Mouse (Mus musculus) liver (tissue): ENCODE measurements around the gene Tbca.

ENCODE experiments used
- DNase-seq: peaks from one replicate; pipeline ENCODE4 v3.0.0-alpha.2; 2020; ENCODE audit warnings: mixed read lengths

Tbca gene

DNA sequence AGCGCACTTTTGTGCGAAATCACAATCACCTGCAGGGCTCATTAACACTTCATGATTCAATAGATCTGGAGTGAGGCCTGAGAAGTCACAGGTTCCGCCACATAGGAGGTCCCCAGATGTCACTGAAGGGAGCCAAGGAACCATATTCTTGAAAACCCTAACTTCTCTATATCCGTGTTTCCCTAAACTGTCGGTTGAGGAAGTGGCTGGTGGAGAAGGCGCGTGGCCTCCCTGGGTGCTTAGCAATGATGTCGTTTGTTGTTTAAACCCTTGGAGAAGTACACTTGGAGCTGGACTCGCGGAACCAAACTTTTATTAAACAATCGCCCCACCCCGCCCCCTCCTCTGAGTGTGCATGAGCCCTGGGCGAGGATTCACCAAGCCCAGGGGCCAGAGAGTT, 60.6 kb downstream of the Tbca start:
- no peak for DNase-seq

DNA sequence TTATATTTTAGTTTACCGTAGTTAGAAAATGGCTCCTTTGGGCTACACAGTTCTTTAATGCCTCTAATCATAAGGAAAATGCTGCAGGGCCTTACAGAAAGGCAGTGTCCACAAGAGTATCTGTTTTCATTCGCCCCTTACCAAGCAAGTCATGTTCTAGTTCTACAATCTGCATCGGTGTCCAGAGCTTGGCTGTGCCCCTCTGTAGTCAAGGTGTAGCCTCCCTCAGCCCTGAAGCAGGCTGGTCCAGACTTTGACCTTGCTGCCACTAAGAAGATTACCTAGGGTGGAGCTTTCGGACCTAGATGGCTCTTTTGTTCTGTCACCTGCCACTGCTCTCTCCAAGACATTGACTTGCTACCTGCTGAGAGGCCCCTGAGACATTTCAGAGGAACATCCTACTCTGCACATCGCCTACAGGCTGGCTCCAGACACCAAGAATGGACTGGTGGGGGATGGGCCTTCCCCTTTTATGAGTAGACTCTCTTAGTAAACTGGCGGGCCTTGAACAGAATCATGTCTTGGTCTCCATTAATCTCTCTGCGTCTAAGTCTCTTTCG, 69.4 kb downstream of the Tbca start:
- no peak for DNase-seq

DNA sequence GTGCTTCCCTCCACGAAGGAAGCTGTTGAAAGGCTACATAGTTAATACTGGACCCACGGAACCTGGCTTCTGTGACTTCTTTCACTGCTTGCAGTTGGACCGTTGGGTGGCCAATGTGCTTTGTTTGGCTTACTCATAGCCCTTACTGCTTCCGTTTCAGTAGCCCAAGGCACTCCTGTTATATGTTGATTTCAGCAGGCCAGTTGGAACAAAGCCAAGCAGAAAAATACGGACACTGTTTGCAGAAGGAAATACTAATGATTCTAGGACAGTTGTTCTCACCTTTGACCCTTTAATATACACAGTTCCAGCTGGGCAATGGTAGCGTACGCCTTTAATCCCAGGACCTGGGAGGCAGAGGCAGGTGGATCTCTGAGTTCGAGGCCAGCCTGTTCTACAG, 70.5 kb downstream of the Tbca start:
- no peak for DNase-seq

DNA sequence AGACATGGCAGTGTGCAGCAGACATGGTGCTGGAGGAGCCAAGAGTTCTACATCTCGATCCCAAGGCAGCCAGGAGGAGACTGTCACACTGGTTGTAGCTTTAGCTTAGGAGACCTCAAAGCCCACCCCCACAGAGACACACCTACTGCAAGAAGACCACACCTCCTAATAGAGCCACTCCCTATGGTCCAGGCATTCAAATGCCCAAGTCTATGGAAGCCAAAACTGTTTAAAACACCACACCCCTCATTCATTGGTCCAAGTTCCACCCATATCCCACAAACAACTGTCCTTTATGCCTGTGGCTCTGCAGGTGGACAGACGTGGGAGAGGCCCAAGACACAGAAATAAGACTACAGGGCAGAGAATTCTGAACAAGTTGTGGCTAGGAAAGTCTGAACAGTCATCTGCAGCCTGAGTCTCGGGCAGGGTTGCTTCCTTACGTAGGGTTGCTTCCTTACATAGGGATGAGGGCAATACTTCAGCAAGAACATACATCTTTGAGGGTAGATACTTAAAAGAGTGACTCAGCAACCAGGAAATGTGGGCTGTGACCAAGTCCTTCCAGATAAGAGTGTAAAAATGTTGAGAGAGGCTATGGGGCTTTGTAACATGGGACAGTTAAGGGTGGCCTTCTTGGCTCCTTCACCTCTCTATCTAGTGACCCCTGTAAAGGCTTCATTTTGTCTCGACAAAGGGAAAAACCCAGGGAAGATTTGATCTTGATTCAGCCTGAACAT, 74.0 kb downstream of the Tbca start:
- DNase-seq: no peak

DNA sequence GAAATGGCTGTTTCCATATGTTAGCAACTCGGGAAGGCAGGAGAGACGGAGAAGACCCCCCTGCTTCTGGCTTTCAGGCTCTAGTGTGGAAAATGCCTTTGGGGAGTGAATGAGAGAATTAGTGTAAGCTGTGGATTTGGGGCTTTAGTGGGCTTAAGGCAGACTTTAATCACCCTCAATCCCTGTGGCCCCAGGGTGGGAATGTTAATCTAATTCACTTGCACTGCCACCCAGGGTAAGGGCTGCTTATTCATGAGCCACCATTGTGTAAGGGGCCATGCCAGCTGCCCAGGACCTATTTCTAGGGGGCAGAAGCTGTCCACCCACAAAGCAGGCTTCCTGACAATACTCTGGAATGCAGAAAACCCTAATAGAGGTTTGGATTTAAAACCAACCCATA, 78.2 kb downstream of the Tbca start:
- no peak for DNase-seq

DNA sequence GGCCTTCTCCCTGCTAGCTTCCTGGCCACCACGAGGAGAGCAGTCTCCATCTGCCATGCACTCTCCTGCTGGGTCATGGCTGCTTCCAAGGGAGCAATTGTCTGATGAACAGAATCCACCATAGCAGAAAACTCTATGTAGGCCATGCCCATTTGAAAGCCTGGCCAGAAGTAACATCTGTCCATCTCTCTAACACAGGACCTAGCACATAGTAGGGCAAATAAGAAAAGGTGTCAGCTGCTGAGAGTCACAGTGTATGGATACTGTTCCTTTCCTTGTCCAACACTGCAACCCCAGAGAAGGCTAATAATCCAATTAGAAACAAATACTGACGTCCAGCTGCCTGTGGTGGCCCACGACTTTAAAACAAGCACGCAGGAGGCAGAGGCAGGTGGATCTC, 79.1 kb downstream of the Tbca start:
- DNase-seq: no peak

DNA sequence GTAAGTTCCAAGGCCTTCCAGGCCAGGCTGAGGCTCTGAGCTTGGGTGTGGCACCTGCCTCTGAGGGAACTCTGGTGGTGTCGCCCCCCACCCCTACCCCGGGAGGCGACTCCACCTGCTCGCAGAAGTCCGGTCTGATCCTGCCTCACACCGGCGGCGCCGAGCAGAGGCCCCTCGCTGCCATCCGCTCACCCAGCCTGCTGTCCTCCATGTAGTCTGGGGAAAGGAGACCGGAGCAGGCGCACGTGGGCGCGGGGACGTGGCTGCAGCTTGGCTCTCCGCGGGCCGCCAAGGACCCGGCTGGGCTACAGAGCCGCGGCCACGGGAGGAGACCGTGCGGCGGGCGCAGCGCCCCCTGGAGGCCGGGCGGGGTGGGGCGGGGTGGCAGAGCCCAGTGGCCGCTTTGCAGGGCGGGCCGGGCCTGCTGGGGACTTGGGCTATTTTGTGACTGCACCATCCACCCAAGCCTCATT, 79.8 kb downstream of the Tbca start:
- DNase-seq: peak; percentile 62

DNA sequence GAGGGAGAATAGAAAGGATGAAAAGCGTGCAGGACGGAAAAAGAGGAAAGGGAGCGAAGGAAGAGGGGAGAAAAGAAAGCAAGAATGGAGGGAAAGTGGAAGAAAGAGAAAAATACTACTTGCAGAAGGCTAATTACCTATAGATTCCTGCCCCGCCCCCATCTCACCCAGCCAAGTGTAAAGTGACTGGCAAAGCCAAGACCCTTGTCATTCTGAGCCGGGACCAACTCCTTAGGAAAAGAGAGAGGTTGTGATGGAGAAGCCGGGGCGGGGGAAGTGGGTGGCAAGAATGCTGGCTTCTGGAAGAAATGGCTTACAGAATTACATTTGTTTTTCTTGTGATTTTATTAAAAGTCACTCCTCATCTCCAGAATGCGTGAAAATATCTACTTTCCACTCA, 80.8 kb downstream of the Tbca start:
- no peak for DNase-seq

DNA sequence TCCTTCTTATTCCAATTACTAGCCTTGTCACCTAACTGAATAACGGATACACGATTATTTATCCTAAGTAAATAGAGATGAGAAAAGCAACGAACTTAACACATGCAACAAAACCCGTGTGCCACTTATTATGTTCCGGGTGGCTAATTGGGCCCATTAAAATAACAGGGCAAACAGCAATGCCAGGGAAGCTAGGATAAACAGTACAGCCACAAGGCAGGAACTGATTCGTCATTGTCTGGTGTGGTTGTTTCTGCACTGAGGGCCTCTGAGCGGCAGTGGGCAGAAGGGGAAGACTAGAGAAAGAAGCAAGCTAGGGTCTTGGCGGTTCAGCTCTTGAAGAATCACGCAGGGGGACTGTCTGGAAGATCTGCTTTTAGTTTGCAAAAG, 81.4 kb downstream of the Tbca start:
- DNase-seq: no peak

DNA sequence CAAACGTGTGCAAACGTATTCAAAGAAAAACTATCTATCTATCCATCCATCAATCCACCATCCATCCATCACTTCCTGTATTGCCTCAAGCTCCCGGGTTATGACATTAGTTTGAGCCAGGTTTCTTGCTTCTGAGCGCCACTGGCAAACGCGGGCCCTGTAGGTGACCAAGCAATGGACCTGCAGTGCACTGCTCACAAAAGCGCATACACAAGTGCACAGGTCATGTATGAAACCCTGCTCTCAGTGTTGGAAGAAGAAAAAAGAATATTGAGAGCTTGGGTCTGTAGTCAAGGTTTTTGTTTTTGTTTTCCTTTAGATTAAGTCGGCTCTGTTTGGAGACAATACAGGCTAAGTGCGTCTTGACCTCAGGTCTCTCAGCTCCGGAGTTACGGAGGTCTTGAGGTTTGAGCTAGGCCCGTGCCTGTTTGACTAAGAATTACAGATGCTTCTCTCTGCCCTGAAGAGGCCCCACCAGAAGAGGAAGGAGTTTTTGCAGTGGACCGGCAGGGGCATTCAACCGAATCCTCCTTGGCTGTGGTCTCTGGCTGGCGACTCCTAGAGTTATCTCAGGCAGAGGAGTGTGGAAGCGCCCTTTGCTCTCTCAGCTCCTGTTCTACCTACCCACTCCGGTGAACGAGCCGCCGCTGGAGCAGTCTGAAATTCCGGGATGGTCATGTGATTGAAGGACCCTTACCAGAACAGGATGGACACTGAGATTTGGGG, 81.9 kb downstream of the Tbca start:
- no peak for DNase-seq

DNA sequence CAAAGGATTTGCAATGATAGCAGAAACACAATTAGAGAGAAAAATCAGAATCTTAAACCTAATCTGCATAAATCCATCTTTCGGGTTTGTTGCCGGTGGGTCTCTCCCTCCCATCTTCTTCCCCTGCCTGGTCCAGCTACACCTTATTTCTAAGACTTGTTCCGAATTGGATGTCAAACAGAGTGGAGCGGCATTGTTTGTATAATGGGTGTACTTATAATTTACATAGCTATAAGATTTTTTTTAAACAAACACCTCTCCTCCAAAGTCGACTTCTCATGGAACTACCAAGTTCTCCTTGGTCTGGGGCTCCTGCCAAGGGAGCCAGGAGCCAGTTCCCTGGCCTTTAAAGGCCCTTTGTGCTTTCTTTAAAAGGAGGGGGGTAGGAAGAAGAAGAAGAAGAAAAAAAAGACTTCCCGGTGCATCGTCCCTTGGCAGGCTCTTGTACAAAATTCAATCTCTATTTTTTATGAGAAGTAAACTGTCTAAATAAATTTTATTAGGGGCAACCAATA, 83.2 kb downstream of the Tbca start:
- no peak for DNase-seq

DNA sequence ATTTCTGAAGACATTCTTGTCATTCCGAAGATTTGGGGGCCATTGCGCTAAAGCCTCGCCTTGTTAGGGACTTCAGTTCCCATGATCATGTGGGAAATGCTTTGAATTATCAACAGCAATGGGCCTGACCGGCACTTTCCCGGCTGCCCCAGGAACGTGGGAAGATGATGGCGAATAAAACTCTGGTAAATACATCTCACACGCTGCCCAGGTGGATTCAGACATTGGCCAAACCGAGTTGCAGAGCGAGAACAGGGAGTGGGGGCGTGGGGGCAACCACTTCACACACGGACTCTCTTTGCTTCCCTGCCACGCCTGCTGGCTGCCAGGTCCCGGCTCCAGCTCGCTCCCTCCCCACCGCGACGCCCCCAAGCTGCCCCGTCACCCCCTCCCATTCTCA, 83.7 kb downstream of the Tbca start:
- DNase-seq: no peak

DNA sequence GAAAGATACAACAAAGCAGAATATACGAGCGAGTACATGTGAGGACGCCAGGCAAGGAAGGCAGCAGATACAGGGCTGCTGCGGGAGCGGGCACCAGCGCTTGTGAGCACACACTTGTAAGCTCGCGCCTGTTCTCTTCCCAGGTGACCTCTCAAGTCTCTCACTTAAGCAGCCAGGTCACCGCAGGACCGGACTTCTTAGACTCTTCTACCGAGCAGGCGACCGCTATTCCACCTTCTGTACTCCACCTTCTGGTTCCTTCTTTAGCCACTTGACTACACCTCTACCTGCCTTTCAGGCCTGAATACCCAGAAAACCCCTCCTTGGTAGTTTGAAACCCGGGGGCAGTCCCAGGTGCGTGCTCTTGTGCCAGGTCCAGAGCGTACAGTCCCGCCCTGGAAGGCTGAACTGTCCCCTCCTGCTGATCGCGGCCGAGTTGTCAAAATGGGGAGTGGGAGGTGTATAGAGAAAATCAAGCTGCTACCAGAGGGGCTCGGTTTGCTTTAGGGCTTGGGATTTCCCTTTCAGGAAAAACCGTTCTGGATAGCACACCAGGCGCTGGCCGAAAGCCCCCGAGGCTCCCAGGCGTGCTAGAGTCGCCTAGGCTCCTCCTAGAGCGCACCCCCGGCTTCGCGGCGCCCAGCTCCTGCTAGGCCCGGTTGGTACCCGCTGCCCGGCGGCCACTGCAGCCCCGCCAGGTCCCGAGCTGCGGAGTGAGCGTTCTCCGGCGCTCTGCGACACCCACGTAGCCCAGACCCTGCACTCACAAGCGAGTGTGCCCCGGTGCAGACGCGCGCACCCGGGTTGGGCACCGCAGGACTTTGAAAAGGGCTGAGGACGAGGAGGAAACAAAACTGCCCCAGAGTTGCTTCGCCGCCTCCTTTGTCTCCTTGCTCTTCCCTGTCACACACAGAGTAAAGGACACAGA, 84.7 kb downstream of the Tbca start:
- DNase-seq: no peak

DNA sequence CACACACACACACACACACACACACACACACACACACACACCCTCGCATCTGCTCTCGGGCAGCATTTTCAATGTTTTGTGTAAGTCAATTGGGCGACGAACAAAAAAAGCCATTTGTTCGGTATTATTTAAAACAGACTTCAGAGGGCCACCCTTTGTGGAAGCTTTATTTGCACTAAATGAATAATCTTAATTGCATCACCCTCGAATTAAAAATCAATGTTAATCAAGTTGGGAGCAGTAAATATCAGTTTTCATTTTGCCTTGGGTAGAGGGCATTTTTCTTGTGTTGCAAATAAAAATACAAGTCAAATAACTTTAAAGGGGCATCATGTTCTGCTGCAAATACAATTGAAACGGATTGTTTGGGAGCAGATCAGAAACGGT, 85.3 kb downstream of the Tbca start:
- no peak for DNase-seq

DNA sequence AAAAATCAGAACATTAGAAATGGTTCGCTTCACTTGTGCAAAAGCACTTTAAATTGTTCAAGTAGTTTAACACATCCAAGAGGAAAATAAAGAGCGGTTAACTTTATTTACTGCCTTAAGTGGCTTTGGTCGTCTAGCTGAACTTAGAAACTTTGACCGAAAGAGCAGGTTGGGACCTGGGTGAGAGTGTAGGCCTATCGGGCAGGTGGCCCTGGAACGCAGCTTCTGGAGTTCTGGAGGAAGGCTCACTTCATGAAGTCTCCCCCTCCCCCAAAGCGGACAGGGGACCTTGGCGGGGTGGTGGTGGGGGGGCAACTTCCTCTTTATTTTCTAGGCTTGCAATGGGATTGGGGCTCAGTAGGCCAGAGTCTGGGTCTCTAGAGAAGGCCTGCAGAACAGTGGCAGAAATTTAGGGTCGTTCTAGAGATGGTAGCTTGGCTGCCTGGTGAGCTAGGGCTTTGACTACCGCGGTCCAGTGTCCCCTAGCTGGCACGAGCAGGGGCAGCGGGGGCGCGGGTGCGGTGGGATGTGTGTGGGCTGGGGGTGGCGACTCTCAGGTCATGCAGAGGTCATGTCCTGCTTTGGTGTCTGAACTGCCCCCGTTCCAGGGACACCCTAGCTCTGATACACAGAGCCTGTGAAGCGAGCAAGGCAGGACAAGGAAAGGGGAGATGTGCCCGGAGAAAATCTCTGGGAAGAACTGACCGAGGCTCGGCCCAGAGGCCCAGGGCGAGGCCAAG, 86.1 kb downstream of the Tbca start:
- DNase-seq: no peak

DNA sequence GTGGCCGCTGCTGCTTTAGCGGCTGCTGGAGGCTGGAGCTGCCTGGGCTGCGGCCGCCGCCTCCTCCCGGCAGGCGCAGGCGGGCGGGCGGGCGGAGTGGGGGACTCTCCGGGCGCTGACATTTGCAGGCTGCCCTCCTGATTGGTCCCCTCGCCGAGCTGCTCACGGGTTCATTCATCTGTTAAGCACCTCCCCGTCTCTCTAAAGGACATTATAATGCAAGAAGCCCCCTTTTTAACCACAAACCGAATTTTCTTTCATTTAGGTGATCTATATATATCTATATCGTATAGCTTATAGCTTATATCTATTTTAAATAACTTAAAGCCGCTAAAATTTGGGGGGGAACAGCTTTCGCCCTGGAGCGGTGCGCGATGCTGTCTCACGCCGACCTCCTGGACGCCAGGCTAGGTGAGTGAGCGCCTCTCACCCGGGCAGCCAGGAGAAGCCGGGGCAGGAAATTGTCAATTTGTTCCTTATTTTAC, 86.7 kb downstream of the Tbca start, which contains the start of gene Otp:
TSS of gene Otp (plus strand) at position 207 of the 485 bp plus-strand sequence.
- DNase-seq: no peak

DNA sequence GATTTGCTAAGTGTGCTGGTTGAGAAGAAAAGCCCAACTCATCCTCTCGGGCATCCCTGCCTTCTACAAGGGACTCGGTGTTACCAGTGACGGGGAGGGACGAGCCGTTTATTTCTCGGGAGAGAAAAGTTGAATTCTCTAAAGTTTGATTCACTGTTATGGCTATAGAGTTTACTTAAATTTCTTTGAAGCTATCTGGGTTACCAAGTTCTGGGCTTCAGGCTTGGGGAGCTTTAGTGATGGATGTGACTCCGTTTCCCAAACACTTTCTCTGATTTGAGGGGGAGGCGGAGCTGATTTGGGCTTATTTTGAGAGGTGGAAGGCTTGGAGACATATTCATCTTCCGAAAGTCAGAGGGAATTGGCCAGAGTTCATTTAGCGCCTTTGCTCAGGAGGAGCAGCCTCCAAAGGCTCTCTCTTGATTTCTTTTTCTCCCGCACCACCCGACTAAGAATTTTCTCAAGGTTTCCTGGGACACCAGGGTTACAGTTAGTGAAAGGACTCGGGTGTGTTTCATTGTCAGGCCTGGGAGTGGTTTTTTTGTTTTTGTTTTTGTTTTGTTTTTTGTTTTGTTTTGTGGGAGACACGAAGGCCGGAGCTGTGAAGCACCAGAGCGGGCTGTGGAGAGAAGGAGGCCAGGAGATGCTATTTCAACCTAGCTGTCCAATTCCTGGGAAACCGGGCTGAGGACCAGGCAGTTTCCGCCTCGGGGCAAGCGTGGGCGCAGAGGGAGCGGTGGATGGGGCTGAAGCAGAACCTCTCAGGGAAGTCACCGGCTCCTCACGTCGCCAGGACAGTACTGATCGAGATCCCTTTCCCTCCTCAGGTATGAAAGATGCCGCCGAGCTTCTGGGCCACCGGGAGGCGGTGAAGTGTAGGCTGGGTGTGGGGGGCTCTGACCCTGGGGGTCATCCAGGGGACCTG, 87.8 kb downstream of the Tbca start:
- DNase-seq: no peak

DNA sequence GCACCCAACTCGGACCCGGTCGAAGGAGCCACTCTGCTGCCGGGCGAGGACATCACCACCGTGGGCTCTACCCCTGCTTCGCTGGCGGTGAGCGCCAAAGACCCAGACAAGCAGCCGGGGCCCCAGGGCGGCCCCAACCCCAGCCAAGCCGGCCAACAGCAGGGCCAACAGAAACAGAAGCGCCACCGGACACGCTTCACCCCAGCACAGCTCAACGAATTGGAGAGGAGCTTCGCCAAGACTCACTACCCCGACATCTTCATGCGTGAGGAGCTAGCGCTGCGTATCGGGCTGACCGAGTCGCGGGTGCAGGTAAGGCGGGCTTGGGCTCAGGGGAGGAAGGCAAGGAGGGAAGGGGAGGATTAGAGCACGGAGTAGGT, 88.5 kb downstream of the Tbca start:
- no peak for DNase-seq

DNA sequence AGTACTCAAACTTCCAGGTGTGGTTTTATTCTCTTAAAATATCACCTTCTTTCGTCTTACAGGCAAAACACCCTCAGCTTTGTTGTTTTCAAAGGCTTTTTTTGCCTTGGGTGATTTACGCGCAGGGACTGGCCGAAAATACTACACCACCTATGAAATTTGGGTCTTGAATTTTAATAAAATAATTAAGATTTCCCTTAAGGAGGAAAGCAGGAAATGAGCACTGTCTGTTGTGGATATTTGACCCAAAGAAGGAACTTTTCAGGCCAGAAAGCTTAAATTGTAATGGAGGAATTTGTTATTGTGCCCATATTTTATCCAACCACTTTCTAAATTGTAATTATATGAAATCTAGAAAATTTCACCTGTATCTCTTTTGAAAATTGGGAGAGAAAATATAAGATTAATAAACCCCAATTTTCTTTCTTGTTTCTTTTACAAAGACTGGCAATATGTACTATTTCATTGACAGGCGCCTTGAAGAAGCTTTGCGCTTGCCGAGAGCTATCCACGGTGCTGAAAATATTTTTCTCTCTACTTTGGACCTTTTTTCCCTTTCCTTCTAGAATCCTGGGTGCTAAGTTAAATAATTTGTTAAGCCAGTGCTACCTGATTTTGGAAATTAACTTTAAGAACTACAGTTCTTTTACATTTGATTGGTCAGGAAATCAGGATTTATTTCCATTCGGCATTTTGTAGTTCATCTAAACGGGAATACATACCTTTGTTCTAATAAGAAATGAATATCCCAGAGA, 89.5 kb downstream of the Tbca start:
- no peak for DNase-seq

DNA sequence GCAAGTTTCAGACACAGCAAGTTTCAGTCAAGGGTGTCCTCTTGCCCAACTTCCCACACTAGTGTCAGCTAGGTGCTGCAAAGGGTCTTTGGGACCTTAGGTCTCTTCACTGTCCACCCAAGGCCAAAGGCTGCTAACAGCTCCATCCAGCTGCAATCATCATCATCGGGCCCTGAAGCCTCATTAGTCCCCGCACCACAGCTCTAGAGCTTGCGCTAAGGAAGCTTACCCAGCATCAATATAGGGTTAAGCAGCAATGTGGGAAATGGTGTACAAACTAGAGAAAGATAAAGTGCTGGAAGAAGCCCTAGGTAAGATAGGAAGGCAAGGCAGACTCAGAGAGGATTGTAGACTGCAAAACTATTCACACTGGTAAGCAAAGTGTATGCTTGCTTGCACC, 92.5 kb downstream of the Tbca start:
- no peak for DNase-seq
